Mouse (Mus musculus) thymus, postnatal 0 days (tissue): ENCODE results near the gene Tmem178. TPM values are rescaled to one million over a fixed set of nuclear protein-coding genes. Genes with fewer than 3 reads are reported as not detected.
A peak's percentile ranks its signal among the peaks of the same experiment; 100 is the strongest.

Experiments used
- DNase-seq: peaks from one replicate; pipeline ENCODE4 v3.0.0-alpha.2; 2015; ENCODE audit warnings: low spot score
- polyA plus RNA-seq: library from polyadenylated mRNA; unstranded; fragments of >200 nt; fragmentation: Nextera tagmentation; extraction: Ambion mirVana; gene quantifications from 2 replicates; pipeline ENCODE4 v1.2.1, GENCODE M21; 2015

Tmem178 gene
- 0.12 and 0.29 TPM in 2 replicates for polyA plus RNA-seq

GRCm38 (mm10) chr17:80944530-80945198 lies at the start of gene Tmem178:
Gene Tmem178, plus strand, starts transcription at chr17:80944632.
- peak; percentile 5 for DNase-seq

DNA sequence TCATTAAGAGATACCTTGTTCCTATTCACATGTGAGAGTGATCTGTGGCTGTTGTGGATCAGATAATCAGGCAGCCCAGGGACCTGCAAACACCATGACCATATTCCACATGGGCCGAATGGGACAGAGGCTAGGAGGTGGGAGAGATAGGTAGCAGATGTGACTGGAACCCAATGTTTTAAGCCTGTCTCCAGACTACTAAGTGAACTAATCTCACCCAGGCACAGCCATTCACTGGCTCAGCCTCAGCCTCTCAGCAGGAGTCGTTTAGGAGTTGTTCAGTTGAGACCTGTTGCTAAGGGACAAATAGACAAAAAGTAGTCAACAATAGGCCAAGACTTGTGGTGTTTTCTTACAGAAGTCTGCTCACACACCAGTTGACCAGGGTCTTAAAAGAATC lies 48.0 kb upstream of the Tmem178 start:
- no peak for DNase-seq

DNA sequence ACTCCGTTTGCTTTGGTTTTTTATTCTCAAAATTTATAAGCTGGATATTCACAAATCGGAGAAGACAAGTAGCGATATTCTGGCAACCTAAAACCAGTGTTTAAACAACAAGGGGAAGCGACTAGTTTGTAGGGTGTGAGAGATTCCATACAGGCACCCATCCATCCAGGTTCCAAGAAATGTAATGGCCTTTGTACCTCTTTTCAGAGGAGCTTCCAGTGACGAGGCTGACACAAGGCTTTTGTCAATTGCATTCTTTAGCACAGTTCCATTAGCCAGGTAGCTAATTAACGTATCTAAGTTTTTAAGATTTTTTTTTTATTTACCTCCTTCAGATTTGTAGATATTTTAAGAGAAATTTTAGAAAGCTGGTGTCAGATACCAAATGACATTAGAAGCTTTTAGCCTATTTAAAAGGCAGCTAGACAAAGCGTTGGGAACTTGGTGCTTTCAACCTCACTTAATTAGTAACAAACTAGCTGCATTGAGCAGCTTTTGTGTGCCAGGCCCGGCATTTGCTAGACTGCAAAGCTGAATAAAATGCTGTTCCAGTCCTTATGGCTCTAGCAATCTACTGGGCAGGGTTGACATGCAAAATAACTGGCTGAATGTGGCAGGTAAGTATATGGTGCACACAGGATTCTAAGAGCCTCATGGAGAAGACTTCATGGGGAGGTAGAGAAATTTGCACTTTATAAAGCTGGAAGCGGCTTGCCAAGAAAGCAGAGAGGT lies 46.6 kb upstream of the Tmem178 start:
- no peak for DNase-seq

- no peak for DNase-seq
Measured at GRCm38 (mm10) chr17:80899513-80900199, 44.8 kb upstream of the Tmem178 start.

GRCm38 (mm10) chr17:80900200-80900520 lies 44.3 kb upstream of the Tmem178 start:
- DNase-seq, result no peak

DNA sequence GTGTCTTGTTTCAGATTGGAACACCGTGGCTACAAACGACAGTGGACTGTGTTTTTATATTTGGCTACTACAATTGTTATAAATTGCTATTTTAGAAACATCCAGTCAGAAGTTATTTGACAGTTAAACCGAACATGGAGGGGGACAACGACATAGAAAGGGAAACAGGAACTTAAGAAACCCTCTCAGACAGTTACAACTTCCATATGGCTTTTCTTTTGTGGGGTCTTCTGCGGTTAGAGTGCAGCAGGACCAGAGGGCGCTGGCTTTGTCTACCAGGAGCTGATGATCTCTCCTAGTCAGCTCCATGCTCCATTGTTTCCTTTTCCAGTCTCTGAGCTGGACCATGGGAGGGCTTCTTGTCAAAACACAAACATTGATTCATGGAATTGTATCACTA lies 42.5 kb upstream of the Tmem178 start:
- no peak for DNase-seq

DNA sequence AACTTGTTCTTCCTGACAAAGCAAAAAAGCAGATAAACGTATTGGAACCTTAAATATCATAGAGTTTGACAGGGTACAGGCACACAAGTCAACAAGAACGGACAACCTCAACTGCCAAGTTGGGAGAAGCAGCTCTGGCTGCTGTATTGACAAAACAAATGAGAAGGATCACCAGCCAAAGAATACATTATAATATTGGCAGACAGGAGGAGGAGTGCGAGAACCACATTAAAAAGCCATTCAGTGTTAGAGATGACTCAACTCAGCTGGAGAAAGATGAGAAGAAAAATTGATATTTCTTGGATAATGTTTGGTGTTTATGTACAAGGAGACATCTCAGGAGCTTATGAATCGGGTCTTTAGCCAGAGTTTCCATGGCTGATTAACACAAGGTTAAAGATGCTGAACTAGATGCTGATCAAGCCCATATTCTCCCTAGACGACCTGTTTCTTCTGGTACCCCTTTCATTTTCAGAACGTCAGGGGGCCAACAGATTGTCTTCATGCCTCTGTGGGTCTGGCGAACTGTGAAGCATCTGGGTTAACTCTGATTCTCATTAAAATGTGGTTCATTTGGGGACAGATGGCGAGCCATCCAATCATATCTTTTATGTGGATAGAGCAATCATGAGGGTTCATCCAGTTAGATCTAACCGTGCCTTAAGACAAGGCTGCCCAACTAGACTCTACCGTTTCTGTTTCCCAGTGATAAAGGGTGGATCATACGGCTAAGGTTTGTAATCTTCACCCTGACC lies 41.1 kb upstream of the Tmem178 start:
- no peak for DNase-seq

- DNase-seq, result no peak
Measured at GRCm38 (mm10) chr17:80904061-80904460, 40.4 kb upstream of the Tmem178 start.

DNA sequence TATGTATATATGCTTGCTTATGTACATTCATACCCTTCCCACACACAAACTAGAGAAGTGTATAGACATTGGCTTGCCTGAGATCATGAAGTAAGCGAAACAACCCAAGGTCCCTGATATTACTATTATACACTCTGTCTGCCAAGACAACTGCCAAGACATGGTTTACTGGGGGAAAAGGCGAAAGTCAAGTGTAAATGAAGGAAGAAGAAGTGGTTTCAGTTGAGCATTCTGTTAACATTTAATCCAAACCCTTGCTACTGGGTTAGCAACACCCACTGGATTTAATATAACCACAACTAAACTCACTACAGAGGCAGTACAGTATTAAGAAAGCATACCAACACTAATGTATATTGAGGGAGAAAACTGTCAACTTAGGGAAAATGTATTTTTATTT lies 28.8 kb upstream of the Tmem178 start:
- DNase-seq, result no peak

- DNase-seq, result no peak
Measured at GRCm38 (mm10) chr17:80919261-80919660, 25.2 kb upstream of the Tmem178 start.

DNA sequence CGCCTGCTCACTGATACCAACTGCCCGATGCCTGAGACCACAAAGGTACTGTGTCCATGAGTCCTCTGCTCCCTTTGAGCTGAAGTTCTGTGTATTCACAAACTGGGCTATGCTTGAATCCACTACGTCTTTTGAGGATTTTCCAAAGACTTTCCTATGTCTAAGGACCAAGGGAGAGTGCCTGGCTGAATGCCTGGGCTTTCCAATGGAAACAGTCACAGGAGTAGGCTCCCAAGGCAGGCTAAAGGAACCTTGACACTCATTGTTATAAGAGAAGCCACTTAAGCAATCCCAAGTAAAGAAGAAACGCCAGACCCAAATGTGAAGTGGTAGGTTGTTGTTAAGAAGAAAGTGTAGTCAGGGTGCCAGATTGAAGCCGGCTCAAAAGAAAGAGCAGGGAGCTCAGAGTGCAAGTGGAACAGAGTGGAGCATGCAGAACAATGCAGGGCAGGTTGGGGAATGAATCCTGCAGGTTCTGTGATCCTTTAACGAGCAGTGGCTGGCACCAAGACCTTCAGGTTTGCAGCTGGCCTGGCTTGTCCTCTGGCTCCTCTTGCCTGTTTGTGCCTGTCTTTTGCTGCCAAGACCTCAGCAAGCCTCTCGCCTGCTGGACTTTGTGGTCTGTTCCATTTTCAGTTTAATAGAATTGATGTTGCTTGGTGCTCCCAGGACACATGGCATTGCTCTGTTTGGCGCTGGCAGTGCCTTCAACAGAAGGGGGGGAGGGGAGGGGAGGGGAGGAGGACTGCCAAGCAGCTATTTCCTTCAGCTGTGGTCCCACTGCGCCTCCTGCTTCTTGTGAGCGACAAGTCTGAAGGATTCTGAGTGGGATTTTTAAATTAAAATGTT lies 22.9 kb upstream of the Tmem178 start:
- DNase-seq, result no peak

- no peak for DNase-seq
Measured at GRCm38 (mm10) chr17:80925554-80925953, 18.9 kb upstream of the Tmem178 start.

DNA sequence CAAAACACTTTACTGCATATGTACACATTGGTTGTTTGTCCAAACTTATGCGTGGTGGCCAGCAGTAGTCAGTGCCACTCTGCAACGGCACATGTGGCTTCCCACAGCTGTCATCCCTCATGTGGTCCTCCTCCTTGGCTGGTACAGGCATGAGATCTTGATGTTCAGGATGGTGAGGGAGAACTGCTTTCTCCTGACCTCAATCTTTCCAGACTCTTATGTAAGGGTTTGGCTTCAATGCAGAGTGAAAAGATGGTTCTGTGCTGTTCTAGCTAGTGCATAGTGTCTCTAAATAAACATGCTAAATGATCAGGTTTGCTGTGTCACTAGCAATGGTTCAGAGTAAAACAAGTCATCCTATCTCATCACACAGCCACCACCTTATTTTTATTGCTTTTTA lies 17.3 kb upstream of the Tmem178 start:
- no peak for DNase-seq

DNA sequence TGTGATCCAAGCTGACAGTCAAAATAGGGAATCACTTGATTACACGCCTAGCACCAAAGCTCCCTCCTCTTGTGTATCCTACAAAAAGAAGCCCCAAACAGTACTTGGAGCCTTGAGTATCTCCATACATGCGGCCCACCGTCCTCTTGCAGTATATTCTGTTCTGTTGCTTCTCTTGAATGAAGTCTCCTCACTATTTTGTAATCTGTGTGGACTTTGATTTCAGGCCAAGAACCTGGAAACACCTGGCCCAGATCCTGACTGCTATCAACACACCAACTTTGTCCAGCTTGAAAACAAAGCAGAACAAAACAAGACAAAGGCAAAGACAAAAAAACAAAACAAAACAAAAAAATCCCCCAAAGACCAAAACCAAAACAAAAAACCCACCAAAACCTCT lies 11.7 kb upstream of the Tmem178 start:
- no peak for DNase-seq

GRCm38 (mm10) chr17:80933401-80934029 lies 10.9 kb upstream of the Tmem178 start:
- no peak for DNase-seq

- DNase-seq, result no peak
Measured at GRCm38 (mm10) chr17:80935807-80936519, 8.5 kb upstream of the Tmem178 start.

- DNase-seq, result no peak
Measured at GRCm38 (mm10) chr17:80936521-80936920, 7.9 kb upstream of the Tmem178 start.

- no peak for DNase-seq
Measured at GRCm38 (mm10) chr17:80939833-80940232, 4.6 kb upstream of the Tmem178 start.

GRCm38 (mm10) chr17:80941857-80942256 lies 2.6 kb upstream of the Tmem178 start:
- DNase-seq, result no peak
